Mouse (Mus musculus): ENCODE data around the gene Efcab1. TPM values are rescaled to one million over a fixed set of nuclear protein-coding genes. Genes with fewer than 3 reads are reported as not detected.
A peak's percentile ranks its signal among the peaks of the same experiment; 100 is the strongest.

Gene Efcab1
- total and polyA plus RNA-seq, 3 experiments = not detected

GRCm38 (mm10) chr16:14951894-14952293 lies 45.5 kb downstream of the Efcab1 start:
- H3K79me2 ChIP-seq (replicated peaks; ENCODE audit: control insufficient read depth, extremely low read depth, insufficient read depth, poor library complexity, severe bottlenecking) = no peaks in the 10 kb centered on the region
- peaks cover 4% of the 10 kb centered on the region for H3K9me3 ChIP-seq (replicated peaks; ENCODE audit: low read length)
- DNase-seq (ENCODE audit: extremely low read depth) = no peak
- H3K4me3 ChIP-seq (replicated peaks in 1 of 3; ENCODE audit: low read depth in 2 of 3, low read length in 2 of 3, poor library complexity in 1 of 3) = no peak overlapping the region
- peaks cover 5% of the 10 kb centered on the region for H3K27me3 ChIP-seq (replicated peaks)
- TF ChIP-seq ZC3H11A (IDR thresholded peaks at IDR 0.05; ENCODE audit: low read depth, low read length) (no peak), NRF1 (IDR thresholded peaks at IDR 0.05; ENCODE audit: low read depth, low read length) (no peak), RCOR1 (conservative IDR thresholded peaks at IDR 0.05; ENCODE audit: low read depth, low read length) (no peak), PAX5 (IDR thresholded peaks at IDR 0.05; ENCODE audit: low read length) (no peak), HCFC1 (IDR thresholded peaks at IDR 0.05; ENCODE audit: low read depth, low read length) (no peak), MYC (IDR thresholded peaks at IDR 0.05; ENCODE audit: low read depth, low read length) (no peak), EP300 (IDR thresholded peaks at IDR 0.05; ENCODE audit: low read length) (no peak)
- in situ Hi-C loops (cut with MboI; ENCODE audit: low pct_ligation_motif_present, low pct_unique_long_range_greater_than_20kb, low sequenced_read_pairs) (no loop called here), dilution Hi-C loops (cut with MboI; ENCODE audit: extremely low pct_ligation_motif_present, extremely low pct_unique_long_range_greater_than_20kb, low sequenced_read_pairs) (no loop called here)
- no peak overlapping the region for H3K4me2 ChIP-seq (ENCODE audit: insufficient read depth, low read depth, poor library complexity, severe bottlenecking)
- H3K4me1 ChIP-seq (ENCODE audit: control insufficient read depth in 1 of 2, insufficient read depth in 2 of 2) = no peaks in the 10 kb centered on the region
- no peak overlapping the region for H3K9ac ChIP-seq (ENCODE audit: insufficient read depth, low read depth)
- H3K36me3 ChIP-seq (replicated peaks in 1 of 2; ENCODE audit: control insufficient read depth in 1 of 2, insufficient read depth in 1 of 2, low read length in 1 of 2) = no peaks in the 10 kb centered on the region
- no peak overlapping the region for H3K27ac ChIP-seq (ENCODE audit: insufficient read depth, low read depth)

GRCm38 (mm10) chr16:14959743-14960142 lies 53.3 kb downstream of the Efcab1 start:
- dilution Hi-C loops (cut with MboI; ENCODE audit: extremely low pct_ligation_motif_present, extremely low pct_unique_long_range_greater_than_20kb, low sequenced_read_pairs) = no loop called here
- Histone ChIP-seq H3K79me2 (replicated peaks; ENCODE audit: control insufficient read depth, extremely low read depth, insufficient read depth, poor library complexity, severe bottlenecking) (no peaks in the 10 kb centered on the region), H3K4me2 (ENCODE audit: insufficient read depth, low read depth, poor library complexity, severe bottlenecking) (no peak overlapping the region), H3K27me3 (replicated peaks) (peaks cover 4% of the 10 kb centered on the region), H3K27ac (ENCODE audit: insufficient read depth, low read depth) (no peak overlapping the region), H3K4me3 (replicated peaks in 1 of 3; ENCODE audit: low read depth in 2 of 3, low read length in 2 of 3, poor library complexity in 1 of 3) (no peak overlapping the region), H3K9me3 (replicated peaks; ENCODE audit: low read length) (peaks cover 3% of the 10 kb centered on the region), H3K9ac (ENCODE audit: insufficient read depth, low read depth) (no peak overlapping the region), H3K4me1 (ENCODE audit: control insufficient read depth in 1 of 2, insufficient read depth in 2 of 2) (no peaks in the 10 kb centered on the region), H3K36me3 (replicated peaks in 1 of 2; ENCODE audit: control insufficient read depth in 1 of 2, insufficient read depth in 1 of 2, low read length in 1 of 2) (no peaks in the 10 kb centered on the region)
- in situ Hi-C loops (cut with MboI; ENCODE audit: low pct_ligation_motif_present, low pct_unique_long_range_greater_than_20kb, low sequenced_read_pairs) = no loop called here
- DNase-seq (ENCODE audit: extremely low read depth) = no peak
- peak; percentile 44 for TF ChIP-seq SMC3 (IDR thresholded peaks at IDR 0.05; ENCODE audit: low read depth, low read length)
- TF ChIP-seq POLR2A (IDR thresholded peaks at IDR 0.05; ENCODE audit: low read depth, low read length) = no peak
- TF ChIP-seq CTCF (conservative IDR thresholded peaks at IDR 0.05 in 1 of 2, IDR thresholded peaks at IDR 0.05 in 1 of 2; ENCODE audit: low read depth in 2 of 2, low read length in 2 of 2) = peak in 1 of 2 experiments; percentile 36; a peak in 2 of 4 replicates
- TF ChIP-seq ZMIZ1 (IDR thresholded peaks at IDR 0.05; ENCODE audit: low read depth, low read length) = no peak

- no peak for DNase-seq (ENCODE audit: extremely low read depth)
These were observed 67.3 kb downstream of the Efcab1 start for GRCm38 (mm10) chr16:14973696-14974095.

More at GRCm38 (mm10) chr16:14973696-14974095, 67.3 kb downstream of the Efcab1 start:
- H3K4me3 ChIP-seq (replicated peaks in 1 of 3; ENCODE audit: low read depth in 2 of 3, low read length in 2 of 3, poor library complexity in 1 of 3) = no peak overlapping the region
- H3K27ac ChIP-seq (ENCODE audit: insufficient read depth, low read depth) = no peak overlapping the region
- H3K9me3 ChIP-seq (replicated peaks; ENCODE audit: low read length) = no peaks in the 10 kb centered on the region
- no peaks in the 10 kb centered on the region; a peak in 1 of 4 replicates for H3K4me1 ChIP-seq (ENCODE audit: control insufficient read depth in 1 of 2, insufficient read depth in 2 of 2)
- H3K9ac ChIP-seq (ENCODE audit: insufficient read depth, low read depth) = no peak overlapping the region
- dilution Hi-C loops (cut with MboI; ENCODE audit: extremely low pct_ligation_motif_present, extremely low pct_unique_long_range_greater_than_20kb, low sequenced_read_pairs) (no loop called here), in situ Hi-C loops (cut with MboI; ENCODE audit: low pct_ligation_motif_present, low pct_unique_long_range_greater_than_20kb, low sequenced_read_pairs) (no loop called here)
- H3K79me2 ChIP-seq (replicated peaks; ENCODE audit: control insufficient read depth, extremely low read depth, insufficient read depth, poor library complexity, severe bottlenecking) = no peaks in the 10 kb centered on the region
- no peak for TF ChIP-seq PAX5 (IDR thresholded peaks at IDR 0.05; ENCODE audit: low read length)
- no peak for TF ChIP-seq ZNF384 (IDR thresholded peaks at IDR 0.05; ENCODE audit: low read depth, low read length)
- TF ChIP-seq RAD21 (IDR thresholded peaks at IDR 0.05; ENCODE audit: low read depth, low read length) = no peak
- TF ChIP-seq MAZ (IDR thresholded peaks at IDR 0.05; ENCODE audit: low read depth, low read length) = no peak
- no peak for TF ChIP-seq E2F4 (IDR thresholded peaks at IDR 0.05; ENCODE audit: insufficient replicate concordance, low read depth, low read length)
- TF ChIP-seq GABPA (IDR thresholded peaks at IDR 0.05; ENCODE audit: insufficient replicate concordance, low read depth, low read length) = no peak
- no peak for TF ChIP-seq USF2 (conservative IDR thresholded peaks at IDR 0.05; ENCODE audit: low read depth, low read length)
- TF ChIP-seq ZMIZ1 (IDR thresholded peaks at IDR 0.05; ENCODE audit: low read depth, low read length) = no peak
- no peak for TF ChIP-seq MAFK (IDR thresholded peaks at IDR 0.05; ENCODE audit: insufficient replicate concordance, low read length)
- TF ChIP-seq MEF2A (IDR thresholded peaks at IDR 0.05; ENCODE audit: borderline replicate concordance, low read depth, low read length) = no peak
- no peak for TF ChIP-seq JUN (IDR thresholded peaks at IDR 0.05; ENCODE audit: insufficient read depth, low read depth, low read length)
- no peak for TF ChIP-seq SIN3A (IDR thresholded peaks at IDR 0.05; ENCODE audit: low read length)
- TF ChIP-seq SMC3 (IDR thresholded peaks at IDR 0.05; ENCODE audit: low read depth, low read length) = no peak
- TF ChIP-seq UBTF (IDR thresholded peaks at IDR 0.05; ENCODE audit: low read depth, low read length) = no peak
- no peak for TF ChIP-seq HCFC1 (IDR thresholded peaks at IDR 0.05; ENCODE audit: low read depth, low read length)
- TF ChIP-seq CHD1 (IDR thresholded peaks at IDR 0.05; ENCODE audit: low read depth, low read length) = no peak
- no peak for TF ChIP-seq EP300 (IDR thresholded peaks at IDR 0.05; ENCODE audit: low read length)
- H3K27me3 ChIP-seq (replicated peaks) = peaks cover 2% of the 10 kb centered on the region
- no peak overlapping the region for H3K4me2 ChIP-seq (ENCODE audit: insufficient read depth, low read depth, poor library complexity, severe bottlenecking)
- no peaks in the 10 kb centered on the region for H3K36me3 ChIP-seq (replicated peaks in 1 of 2; ENCODE audit: control insufficient read depth in 1 of 2, insufficient read depth in 1 of 2, low read length in 1 of 2)

Data from CH12.LX (cell line).